Mouse (Mus musculus) heart, adult 2 months (tissue): ENCODE measurements around the gene Tmem104. TPM values are rescaled to one million over a fixed set of nuclear protein-coding genes. Genes with fewer than 3 reads are reported as not detected.

ENCODE experiments used
- DNase-seq, 2 experiments: peaks; one replicate each; pipeline ENCODE4 v3.0.0; 2021
- H3K27ac ChIP-seq: fragments of 200-600 bp; 2 replicates; pipeline ENCODE4 v1.8.1; 2022
- H3K27me3 ChIP-seq: fragments of 200-500 bp; 2 replicates; pipeline ENCODE4 v1.6.1; 2012; ENCODE audit warnings: mild to moderate bottlenecking, low read length, inconsistent platforms, mixed read lengths; ENCODE audit not compliant: control insufficient read depth, insufficient read depth
- H3K36me3 ChIP-seq: fragments of 200-500 bp; 2 replicates; pipeline ENCODE4 v1.6.1; 2012; ENCODE audit warnings: low read length, inconsistent platforms; ENCODE audit not compliant: control insufficient read depth, insufficient read depth
- H3K4me1 ChIP-seq: fragments of 200-500 bp; 2 replicates; pipeline ENCODE4 v1.6.1; 2011; ENCODE audit warnings: low read length; ENCODE audit not compliant: control insufficient read depth, insufficient read depth
- H3K4me3 ChIP-seq: fragments of 200-600 bp; 2 replicates; pipeline ENCODE4 v1.8.1; 2022
- H3K79me2 ChIP-seq: fragments of 200-500 bp; replicated peaks from 2 replicates; pipeline ENCODE4 v1.6.1; 2012; ENCODE audit warnings: mild to moderate bottlenecking, inconsistent platforms, low read length, moderate library complexity, mixed read lengths; ENCODE audit not compliant: control insufficient read depth, insufficient read depth
- H3K9ac ChIP-seq: fragments of 200-500 bp; 2 replicates; pipeline ENCODE4 v1.6.1; 2012; ENCODE audit warnings: low read depth, mild to moderate bottlenecking, control low read depth, inconsistent platforms, low read length, mixed read lengths
- CTCF ChIP-seq: fragments of 200-600 bp; IDR thresholded peaks from 2 replicates; pipeline ENCODE4 v1.8.1; 2022; ENCODE audit warnings: antibody characterized with exemption, mild to moderate bottlenecking, moderate library complexity
- EP300 ChIP-seq: fragments of 200-500 bp; IDR thresholded peaks from 2 replicates; pipeline ENCODE4 v1.6.1; 2011; ENCODE audit warnings: low read depth, low read length, control low read depth; ENCODE audit not compliant: insufficient read depth
- POLR2A ChIP-seq: fragments of 200-500 bp; IDR thresholded peaks from 2 replicates; pipeline ENCODE4 v1.6.1; 2011; ENCODE audit warnings: mild to moderate bottlenecking, low read depth, low read length, control low read depth; ENCODE audit not compliant: insufficient read depth
- WGBS: fragments of 180-500 bp; shearing (Covaris S2); methylation state at CpG from one replicate; pipeline ENCODE4 v1.1.7; 2018; 5-methylcytosine and 5-hydroxymethylcytosine counted together
- intact Hi-C: fragments of 180-260 bp; cut with DNase I; formaldehyde crosslinking; loops from one replicate; pipeline ENCODE4 v1.15.1; 2025
- polyA plus RNA-seq: library from polyadenylated mRNA; depleted of rRNA; stranded (reverse); fragments of >200 nt; gene quantifications from 2 replicates; pipeline ENCODE4 v1.2.3, GENCODE M21; 2012
- total RNA-seq, 2 experiments: library from RNA; stranded (reverse); gene quantifications; 2 replicates each; pipeline ENCODE4 v1.2.3; 2021

Gene Tmem104
- total and polyA plus RNA-seq, 3 experiments, result 8.8 to 11.6 (median 9.9) TPM

- H3K4me3 ChIP-seq, result no peak overlapping the region
- H3K4me1 ChIP-seq, result peaks cover 10% of the 10 kb centered on the region
- no peak for DNase-seq
- TF ChIP-seq CTCF (no peak), POLR2A (no peak; the same call in 1 of the 2 replicates), EP300 (no peak)
- intact Hi-C loops, result no loop called here
- no peaks in the 10 kb centered on the region for H3K36me3 ChIP-seq
- no peaks in the 10 kb centered on the region for H3K27me3 ChIP-seq
- no peaks in the 10 kb centered on the region for H3K79me2 ChIP-seq
- H3K9ac ChIP-seq, result peak overlapping the region; percentile 30
- peak overlapping the region; percentile 26 for H3K27ac ChIP-seq
- WGBS, result 71% methylated on average over 5 of the region's 5 CpGs
These were observed 27.8 kb downstream of the Tmem104 start for GRCm38 (mm10) chr11:115215123-115215522.

DNA sequence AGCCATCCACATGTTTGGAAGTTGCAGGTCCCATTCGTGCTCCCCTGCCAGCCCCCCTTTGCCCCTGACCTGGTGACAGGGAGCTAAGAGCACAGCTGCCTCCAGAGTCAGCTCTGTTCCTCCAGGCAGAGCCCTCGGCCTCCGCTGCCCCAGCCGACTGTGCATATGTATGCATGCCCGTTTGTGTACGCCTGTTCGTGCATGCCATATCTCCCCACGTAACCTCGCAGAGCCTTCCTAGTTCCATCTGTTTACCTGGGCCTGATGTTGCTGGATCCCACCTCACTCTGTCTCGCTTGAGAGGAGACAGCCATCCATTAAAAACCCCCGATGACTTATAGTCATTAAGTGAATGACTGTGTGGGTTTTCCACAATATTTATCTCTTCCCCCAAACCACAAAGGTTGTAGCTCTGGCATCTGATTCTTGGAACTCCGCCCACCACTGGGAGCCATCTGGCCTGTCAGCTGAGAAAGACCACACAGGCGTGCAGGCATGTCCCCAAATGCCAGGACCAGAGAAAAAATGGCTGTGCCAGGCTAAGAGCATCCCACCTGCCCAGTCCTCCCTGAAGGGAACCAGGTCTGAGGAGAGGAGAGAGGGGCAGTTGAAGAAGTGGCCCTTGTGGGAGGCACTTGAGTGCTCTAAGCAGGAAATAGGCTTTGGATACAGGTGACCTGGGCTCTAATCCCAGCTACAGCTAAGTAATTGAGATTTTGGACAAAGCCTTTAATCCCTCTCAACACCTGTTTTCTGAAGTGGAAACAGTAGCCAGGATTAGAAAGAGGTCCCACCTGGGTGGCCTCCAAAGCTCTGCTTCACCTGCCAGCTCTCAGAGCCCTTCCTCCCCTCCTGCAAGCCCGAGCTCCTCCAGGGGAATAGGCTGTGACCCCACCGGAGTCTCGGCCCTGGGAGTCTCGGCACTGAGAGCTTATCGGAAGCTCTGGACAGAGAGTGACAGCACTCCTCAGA lies 30.4 kb downstream of the Tmem104 start:
- Histone ChIP-seq H3K36me3 (no peaks in the 10 kb centered on the region), H3K27me3 (no peaks in the 10 kb centered on the region), H3K4me3 (no peak overlapping the region), H3K79me2 (no peaks in the 10 kb centered on the region), H3K4me1 (peaks cover 9% of the 10 kb centered on the region), H3K27ac (no peak overlapping the region), H3K9ac (no peak overlapping the region)
- intact Hi-C loops, result no loop called here
- 64% methylated on average over 18 of the region's 18 CpGs for WGBS
- DNase-seq, result no peak
- TF ChIP-seq POLR2A (no peak), EP300 (no peak), CTCF (no peak)

- Histone ChIP-seq H3K4me3 (no peak overlapping the region), H3K79me2 (no peaks in the 10 kb centered on the region), H3K4me1 (peaks cover 9% of the 10 kb centered on the region), H3K27me3 (no peaks in the 10 kb centered on the region), H3K36me3 (no peaks in the 10 kb centered on the region), H3K9ac (no peak overlapping the region), H3K27ac (peak overlapping the region; percentile 55)
- 20% methylated on average over 9 of the region's 9 CpGs for WGBS
- TF ChIP-seq CTCF (no peak), EP300 (peak; percentile 77; the same call in 1 of the 2 replicates)
- intact Hi-C loops, result no loop called here
- DNase-seq, result peak; percentile 49 to 78
These were observed 32.0 kb downstream of the Tmem104 start for GRCm38 (mm10) chr11:115219263-115219662.

DNA sequence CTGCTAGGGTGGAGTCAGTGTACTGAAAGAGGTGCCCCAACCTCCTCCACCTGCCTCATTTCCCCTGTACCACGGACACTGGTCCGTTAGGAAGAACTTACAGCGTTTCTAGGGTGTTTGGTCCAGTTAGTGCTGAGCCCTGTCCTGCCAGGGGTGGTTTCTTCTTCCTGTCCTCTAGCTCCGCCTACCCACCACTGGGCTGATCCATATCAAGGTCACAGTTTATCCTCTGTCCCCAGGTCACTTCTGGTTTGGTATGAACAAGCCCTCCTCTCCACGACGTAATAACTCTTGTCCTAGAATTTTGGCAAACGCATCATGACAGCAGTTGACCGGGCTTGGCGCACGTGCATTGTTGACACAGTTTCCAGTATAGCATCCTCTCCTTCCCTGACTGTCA lies 32.4 kb downstream of the Tmem104 start:
- 72% methylated on average over 10 of the region's 10 CpGs for WGBS

DNA sequence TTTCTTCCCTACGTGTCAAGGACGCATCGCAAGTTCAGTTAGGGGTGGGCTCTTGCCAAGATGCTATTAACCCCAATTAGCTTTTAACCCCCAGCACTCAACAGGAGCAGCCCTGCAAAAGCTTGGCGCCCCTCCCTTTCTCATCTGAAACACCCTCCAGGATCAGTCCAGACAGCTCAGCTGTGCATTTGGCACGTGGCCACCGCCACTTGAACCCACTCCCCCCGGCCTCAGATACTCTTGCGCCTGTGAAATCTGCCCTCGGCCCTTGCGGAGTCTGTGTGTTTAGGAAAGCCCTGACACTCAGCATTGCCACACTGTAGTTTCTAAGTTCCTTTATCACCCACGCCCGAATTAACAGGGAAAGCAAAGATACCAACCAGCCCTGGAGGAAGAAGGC lies 34.8 kb downstream of the Tmem104 start:
- intact Hi-C loops, result no loop called here
- 47% methylated on average over 12 of the region's 12 CpGs for WGBS
- H3K79me2 ChIP-seq, result no peaks in the 10 kb centered on the region
- DNase-seq, result peak in 1 of 2 experiments; percentile 23
- H3K27ac ChIP-seq, result no peak overlapping the region
- no peak for TF ChIP-seq POLR2A
- no peak for TF ChIP-seq CTCF
- TF ChIP-seq EP300, result no peak
- peaks cover 12% of the 10 kb centered on the region for H3K4me1 ChIP-seq
- H3K36me3 ChIP-seq, result no peaks in the 10 kb centered on the region
- H3K9ac ChIP-seq, result 0 out of 2 replicates have a peak overlapping the region, but pooled peaks have one; percentile 15
- no peaks in the 10 kb centered on the region for H3K27me3 ChIP-seq
- no peak overlapping the region for H3K4me3 ChIP-seq

More for the DNA sequence above, 32.4 kb downstream of the Tmem104 start:
- TF ChIP-seq POLR2A (no peak), EP300 (no peak)
- intact Hi-C loops, result no loop called here
- Histone ChIP-seq H3K27me3 (no peaks in the 10 kb centered on the region), H3K4me3 (no peak overlapping the region), H3K36me3 (no peaks in the 10 kb centered on the region), H3K9ac (no peak overlapping the region), H3K27ac (peak overlapping the region; percentile 55), H3K4me1 (peaks cover 9% of the 10 kb centered on the region), H3K79me2 (no peaks in the 10 kb centered on the region)
- DNase-seq, result no peak

- intact Hi-C loops, result no loop called here
- no peaks in the 10 kb centered on the region for H3K79me2 ChIP-seq
- H3K9ac ChIP-seq, result no peak overlapping the region
- H3K4me3 ChIP-seq, result no peak overlapping the region
- H3K27ac ChIP-seq, result no peak overlapping the region
- peaks cover 14% of the 10 kb centered on the region for H3K4me1 ChIP-seq
- DNase-seq, result no peak
- H3K27me3 ChIP-seq, result no peaks in the 10 kb centered on the region
- no peaks in the 10 kb centered on the region for H3K36me3 ChIP-seq
- WGBS, result 31% methylated on average over 5 of the region's 5 CpGs
- TF ChIP-seq POLR2A, result no peak
- TF ChIP-seq EP300, result 0 out of 2 replicates have a peak, but pooled peaks have one; percentile 38
- 0 out of 2 replicates have a peak, but pooled peaks have one; percentile 2 for TF ChIP-seq CTCF
These were observed 35.3 kb downstream of the Tmem104 start for GRCm38 (mm10) chr11:115222570-115222969.
